Mouse (Mus musculus) heart, embryonic 13.5 days (tissue): ENCODE results near the gene Stk24. TPM values are rescaled to one million over a fixed set of nuclear protein-coding genes. Genes with fewer than 3 reads are reported as not detected.

ENCODE experiments used
- ATAC-seq: fragments of 200-750 bp; cut with Nextera tagmentation; 2 replicates; pipeline ENCODE4 v1.8.0; 2017; ENCODE audit warnings: moderate TSS enrichment; ENCODE audit not compliant: insufficient number of reproducible peaks, low FRiP score, low TSS enrichment; ENCODE audit errors: extremely low read depth
- H3K27ac ChIP-seq: fragments of 300-500 bp; sonication (generic); replicated peaks from 2 replicates; pipeline ENCODE4 v1.5.1; 2015; ENCODE audit warnings: moderate library complexity, mild to moderate bottlenecking, inconsistent platforms
- H3K27me3 ChIP-seq: fragments of 300-500 bp; sonication (generic); replicated peaks from 2 replicates; pipeline ENCODE4 v1.6.1; 2015; ENCODE audit warnings: mild to moderate bottlenecking, inconsistent platforms
- H3K36me3 ChIP-seq: fragments of 300-500 bp; sonication (generic); 2 replicates; pipeline ENCODE4 v1.6.1; 2015; ENCODE audit warnings: mild to moderate bottlenecking, inconsistent platforms
- H3K4me1 ChIP-seq: fragments of 300-500 bp; sonication (generic); 2 replicates; pipeline ENCODE4 v1.6.1; 2015; ENCODE audit warnings: inconsistent platforms
- H3K4me2 ChIP-seq: fragments of 300-500 bp; sonication (generic); 2 replicates; pipeline ENCODE4 v1.6.1; 2015; ENCODE audit warnings: inconsistent platforms, mild to moderate bottlenecking, moderate library complexity
- H3K4me3 ChIP-seq: fragments of 300-500 bp; sonication (generic); 2 replicates; pipeline ENCODE4 v1.5.1; 2015; ENCODE audit warnings: moderate library complexity, mild to moderate bottlenecking, inconsistent platforms
- H3K9ac ChIP-seq: fragments of 300-500 bp; sonication (generic); 2 replicates; pipeline ENCODE4 v1.6.1; 2015; ENCODE audit warnings: inconsistent platforms, mild to moderate bottlenecking, moderate library complexity
- H3K9me3 ChIP-seq: fragments of 300-500 bp; sonication (generic); 2 replicates; pipeline ENCODE4 v1.6.1; 2016; ENCODE audit warnings: inconsistent platforms
- WGBS: fragments of 180-500 bp; shearing (Covaris S2); methylation state at CpG from one replicate; pipeline ENCODE4 v1.1.7; 2015; ENCODE audit warnings: mixed read lengths; 5-methylcytosine and 5-hydroxymethylcytosine counted together
- polyA plus RNA-seq: library from polyadenylated mRNA; unstranded; fragments of >200 nt; fragmentation: Nextera tagmentation; extraction: Ambion mirVana; gene quantifications from 2 replicates; pipeline ENCODE4 v1.2.1, GENCODE M21; 2015

The Stk24 gene
- polyA plus RNA-seq, 1 experiment from 2014 or later = 29.7 TPM

- peak overlapping the region; percentile 99 for H3K9ac ChIP-seq
- peak overlapping the region; percentile 96 for H3K27ac ChIP-seq
- H3K4me2 ChIP-seq = peak overlapping the region; percentile 84
- H3K9me3 ChIP-seq = no peaks in the 10 kb centered on the region
- 0% methylated on average over 83 of the region's 83 CpGs for WGBS
- no peaks in the 10 kb centered on the region for H3K27me3 ChIP-seq
- H3K4me3 ChIP-seq = peak overlapping the region; percentile 99
- ATAC-seq = peak; percentile 64
- H3K36me3 ChIP-seq = peaks cover 6% of the 10 kb centered on the region; the same call in 1 of the 2 replicates
- H3K4me1 ChIP-seq = peaks cover 56% of the 10 kb centered on the region
Observed at GRCm38 (mm10) chr14:121378243-121379115, 1.3 kb downstream of the Stk24 start.

- 47% methylated on average over 6 of the region's 6 CpGs for WGBS
- ATAC-seq = no peak
Observed at GRCm38 (mm10) chr14:121376566-121376965, 3.2 kb downstream of the Stk24 start.

DNA sequence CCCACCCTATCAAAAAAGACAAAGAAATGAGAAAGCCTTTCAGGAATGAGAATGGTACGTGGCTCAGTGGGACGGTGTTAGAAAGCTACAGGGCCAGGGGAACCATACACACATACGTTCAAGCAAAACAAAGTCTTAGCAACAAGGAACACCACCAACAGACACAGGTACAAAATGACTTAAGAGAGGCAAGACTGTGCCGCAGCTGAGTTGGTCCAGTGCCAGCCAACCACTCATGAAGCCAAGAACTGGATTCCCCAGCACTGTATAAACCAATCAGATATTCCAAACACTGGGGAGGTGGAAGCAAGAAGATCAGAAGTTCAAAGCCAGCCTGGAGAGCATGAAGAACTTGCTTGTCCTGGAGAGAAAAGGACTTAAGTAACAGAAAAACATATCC lies 5.9 kb downstream of the Stk24 start:
- 71% methylated on average over 4 of the region's 4 CpGs for WGBS
- peaks cover 90% of the 10 kb centered on the region for H3K4me1 ChIP-seq

More at GRCm38 (mm10) chr14:121376566-121376965, 3.2 kb downstream of the Stk24 start:
- H3K36me3 ChIP-seq = peaks cover 17% of the 10 kb centered on the region
- no peak overlapping the region for H3K27ac ChIP-seq
- H3K9ac ChIP-seq = peak overlapping the region; percentile 34
- no peaks in the 10 kb centered on the region for H3K9me3 ChIP-seq
- peak overlapping the region; percentile 84 for H3K4me2 ChIP-seq
- H3K4me3 ChIP-seq = peak overlapping the region; percentile 99
- H3K27me3 ChIP-seq = no peaks in the 10 kb centered on the region
- peaks cover 70% of the 10 kb centered on the region for H3K4me1 ChIP-seq

DNA sequence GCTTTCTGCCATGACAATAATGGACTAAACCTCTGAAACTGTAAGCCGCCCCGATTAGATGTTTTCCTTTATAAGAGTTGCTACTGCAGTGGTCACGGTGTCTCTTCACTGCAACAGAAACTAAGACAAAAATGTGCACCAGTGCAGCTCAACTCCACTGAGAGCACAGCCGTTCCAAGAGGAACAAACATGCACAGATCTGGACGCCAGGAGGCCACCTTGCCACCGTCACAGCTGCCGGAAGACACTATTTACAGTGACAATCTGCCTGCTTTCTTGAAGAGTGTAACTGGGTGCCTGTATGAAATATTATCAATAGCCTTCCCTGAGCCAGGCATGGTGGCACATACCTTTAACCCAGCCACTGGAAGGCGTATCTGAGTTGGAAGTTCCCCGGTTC lies 6.8 kb downstream of the Stk24 start:
- H3K4me2 ChIP-seq = no peak overlapping the region
- no peaks in the 10 kb centered on the region for H3K27me3 ChIP-seq
- 79% methylated on average over 9 of the region's 9 CpGs for WGBS
- no peak overlapping the region for H3K9ac ChIP-seq
- no peaks in the 10 kb centered on the region for H3K9me3 ChIP-seq
- peaks cover 99% of the 10 kb centered on the region for H3K4me1 ChIP-seq
- peak overlapping the region; percentile 26 for H3K27ac ChIP-seq
- no peak overlapping the region for H3K4me3 ChIP-seq
- ATAC-seq = no peak
- H3K36me3 ChIP-seq = peaks cover 17% of the 10 kb centered on the region

More for the DNA sequence above, 5.9 kb downstream of the Stk24 start:
- Histone ChIP-seq H3K9me3 (no peaks in the 10 kb centered on the region), H3K4me2 (no peak overlapping the region), H3K36me3 (peaks cover 17% of the 10 kb centered on the region), H3K9ac (no peak overlapping the region), H3K27me3 (no peaks in the 10 kb centered on the region), H3K4me3 (no peak overlapping the region), H3K27ac (no peak overlapping the region)
- no peak for ATAC-seq

DNA sequence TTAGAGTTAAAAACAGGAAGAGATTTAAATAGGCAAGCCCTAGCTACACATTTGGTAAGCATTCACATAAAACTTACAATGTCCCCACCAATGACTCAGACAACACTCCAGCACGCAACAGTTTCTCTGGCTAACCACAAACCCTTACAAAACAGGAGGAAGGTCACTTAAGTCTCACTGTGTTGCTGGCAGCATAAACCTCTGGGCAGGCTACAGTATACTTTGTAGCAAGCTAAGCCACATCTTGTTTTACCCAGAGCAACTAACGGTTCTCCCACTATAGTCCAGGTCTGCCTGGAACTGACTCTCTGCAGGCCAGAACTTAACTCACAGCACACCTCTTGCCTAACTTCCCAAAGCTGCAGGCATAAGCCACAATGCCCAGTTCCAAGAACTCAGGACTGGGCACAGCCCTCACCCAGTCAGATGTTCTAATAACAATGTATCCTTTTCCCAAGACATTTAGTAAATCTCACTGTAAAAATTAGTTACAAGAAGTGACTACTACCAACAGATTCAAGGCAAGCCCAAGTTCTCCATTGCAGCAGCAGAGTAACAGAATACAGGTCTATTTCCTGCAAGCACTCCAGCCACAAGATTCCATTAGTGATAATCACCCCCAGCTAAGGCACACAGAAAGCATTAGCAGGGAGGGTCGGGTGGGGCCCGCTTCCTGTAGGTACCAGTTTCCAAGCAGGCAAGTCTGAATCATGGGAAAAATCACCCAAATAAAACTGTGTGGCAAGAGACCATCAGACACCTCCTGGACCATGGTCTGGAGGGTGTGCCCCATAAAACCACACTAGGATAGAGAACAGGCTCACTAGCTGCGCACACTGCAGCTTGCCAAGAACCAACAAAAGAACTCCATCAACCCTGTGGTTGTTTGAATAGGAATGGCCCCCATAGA lies 7.6 kb downstream of the Stk24 start:
- Histone ChIP-seq H3K9me3 (no peaks in the 10 kb centered on the region), H3K4me1 (peaks cover 100% of the 10 kb centered on the region), H3K4me3 (no peak overlapping the region), H3K9ac (peak overlapping the region; percentile 10; the same call in 1 of the 2 replicates), H3K36me3 (peaks cover 17% of the 10 kb centered on the region), H3K27ac (peak overlapping the region; percentile 42), H3K27me3 (no peaks in the 10 kb centered on the region), H3K4me2 (no peak overlapping the region)
- WGBS = 62% methylated on average over 5 of the region's 5 CpGs
- no peak for ATAC-seq

- Histone ChIP-seq H3K9me3 (no peaks in the 10 kb centered on the region), H3K4me3 (no peak overlapping the region), H3K4me2 (no peak overlapping the region), H3K27me3 (no peaks in the 10 kb centered on the region), H3K36me3 (peaks cover 17% of the 10 kb centered on the region), H3K27ac (no peak overlapping the region), H3K9ac (peak overlapping the region; percentile 33; the same call in 1 of the 2 replicates), H3K4me1 (peaks cover 100% of the 10 kb centered on the region)
- 70% methylated on average over 5 of the region's 5 CpGs for WGBS
- no peak for ATAC-seq
Observed at GRCm38 (mm10) chr14:121369385-121369784, 10.4 kb downstream of the Stk24 start.

DNA sequence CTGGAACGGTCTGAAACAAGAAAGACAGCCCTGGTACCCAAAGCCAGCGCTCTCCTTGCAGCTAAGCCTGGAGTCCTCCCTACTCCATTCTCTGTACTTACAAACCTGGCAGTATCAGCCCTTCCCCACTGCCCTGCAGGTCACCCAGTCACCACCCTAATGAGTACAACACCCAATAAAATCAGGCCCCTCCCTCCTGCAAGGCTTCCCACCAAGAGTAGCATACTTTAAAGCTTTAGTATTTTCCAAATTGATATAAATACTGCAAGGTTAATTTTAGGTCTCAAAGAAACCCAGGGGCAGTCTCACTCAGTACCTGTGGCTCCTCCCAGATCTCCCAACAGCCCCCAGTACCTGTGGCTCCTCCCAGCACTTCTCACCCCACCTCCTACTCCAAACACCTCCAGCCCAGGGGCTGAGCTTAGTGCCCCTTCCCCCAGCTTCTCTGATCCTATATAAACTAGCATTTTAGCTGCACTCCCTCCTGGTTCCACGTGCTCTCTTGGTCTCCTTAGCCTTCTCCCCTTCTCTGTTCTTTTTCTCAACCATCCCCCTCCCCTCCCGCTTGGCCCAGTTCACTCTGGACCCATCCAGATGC lies 11.6 kb downstream of the Stk24 start:
- Histone ChIP-seq H3K36me3 (peaks cover 18% of the 10 kb centered on the region), H3K27me3 (no peaks in the 10 kb centered on the region), H3K4me3 (no peak overlapping the region), H3K9me3 (no peaks in the 10 kb centered on the region; the same call in 1 of the 2 replicates), H3K4me1 (peaks cover 99% of the 10 kb centered on the region), H3K4me2 (peak overlapping the region; percentile 19; the same call in 1 of the 2 replicates), H3K27ac (peak overlapping the region; percentile 89), H3K9ac (peak overlapping the region; percentile 71)
- ATAC-seq = no peak
- 66% methylated on average over 4 of the region's 4 CpGs for WGBS

DNA sequence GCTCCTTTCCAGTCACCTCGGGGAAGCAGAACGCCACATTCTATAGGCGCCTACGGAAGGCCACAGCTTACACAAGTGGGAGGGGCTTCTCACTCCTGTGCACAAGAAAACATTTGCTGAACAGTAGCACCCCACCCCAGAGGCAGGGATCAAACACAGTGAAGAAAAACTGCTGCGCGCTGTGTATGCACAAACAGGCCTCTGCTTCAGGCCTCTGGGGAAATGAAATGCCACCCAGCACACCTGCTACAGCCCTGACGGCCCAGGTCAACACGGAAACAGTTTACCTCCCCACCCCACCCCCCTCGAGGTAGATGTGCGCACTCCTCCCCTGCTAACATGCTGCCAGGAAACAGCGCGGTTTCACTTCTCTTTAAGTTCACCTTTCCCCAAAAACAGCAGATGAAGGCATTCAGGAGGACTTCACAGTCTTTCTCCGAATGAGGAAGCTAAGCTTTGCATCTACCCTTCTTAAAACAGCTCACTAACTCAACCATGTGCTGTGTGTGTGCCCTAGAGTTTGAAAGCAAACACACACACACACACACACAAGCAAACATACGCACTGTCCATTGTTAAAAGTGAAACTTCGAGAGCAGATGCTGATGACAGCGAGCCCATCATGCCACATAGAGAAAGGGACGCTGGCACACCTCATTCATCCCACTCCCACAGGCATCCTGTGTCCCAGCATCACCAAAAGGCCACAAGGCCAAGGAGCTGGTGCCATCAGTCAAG lies 13.7 kb downstream of the Stk24 start:
- no peaks in the 10 kb centered on the region; the same call in 1 of the 2 replicates for H3K9me3 ChIP-seq
- H3K27ac ChIP-seq = peak overlapping the region; percentile 89
- peaks cover 99% of the 10 kb centered on the region for H3K4me1 ChIP-seq
- H3K4me3 ChIP-seq = peak overlapping the region; percentile 24
- no peaks in the 10 kb centered on the region for H3K27me3 ChIP-seq
- WGBS = 41% methylated on average over 17 of the region's 17 CpGs
- peak overlapping the region; percentile 71 for H3K9ac ChIP-seq
- ATAC-seq = no peak
- peak overlapping the region; percentile 62 for H3K4me2 ChIP-seq
- H3K36me3 ChIP-seq = peaks cover 8% of the 10 kb centered on the region

- peak overlapping the region; percentile 62 for H3K4me2 ChIP-seq
Observed at GRCm38 (mm10) chr14:121365390-121365789, 14.4 kb downstream of the Stk24 start.

GRCm38 (mm10) chr14:121364282-121364681 lies 15.5 kb downstream of the Stk24 start:
- WGBS = 85% methylated on average over 7 of the region's 7 CpGs
- no peak for ATAC-seq

More at GRCm38 (mm10) chr14:121365390-121365789, 14.4 kb downstream of the Stk24 start:
- Histone ChIP-seq H3K9me3 (no peaks in the 10 kb centered on the region; the same call in 1 of the 2 replicates), H3K4me3 (peak overlapping the region; percentile 24), H3K9ac (peak overlapping the region; percentile 71), H3K4me1 (peaks cover 99% of the 10 kb centered on the region), H3K27me3 (no peaks in the 10 kb centered on the region), H3K36me3 (peaks cover 8% of the 10 kb centered on the region), H3K27ac (peak overlapping the region; percentile 89)
- peak; percentile 55; the same call in 1 of the 2 replicates for ATAC-seq
- WGBS = 16% methylated on average over 7 of the region's 7 CpGs

More at GRCm38 (mm10) chr14:121364282-121364681, 15.5 kb downstream of the Stk24 start:
- H3K4me1 ChIP-seq = peaks cover 99% of the 10 kb centered on the region
- no peaks in the 10 kb centered on the region; the same call in 1 of the 2 replicates for H3K9me3 ChIP-seq
- no peak overlapping the region for H3K4me3 ChIP-seq
- H3K36me3 ChIP-seq = peaks cover 8% of the 10 kb centered on the region
- no peaks in the 10 kb centered on the region for H3K27me3 ChIP-seq
- H3K27ac ChIP-seq = no peak overlapping the region
- H3K9ac ChIP-seq = no peak overlapping the region
- H3K4me2 ChIP-seq = no peak overlapping the region
